Comparison of ENCODE assay signal across 23 mouse cellular contexts in genomic region chr13:29767587-29767986, GRCm38 (mm10).
DNase-seq lines count a peak whose midpoint lies in the region; ATAC-seq lines count a peak whose summit lies in the region.
"Had no signal": no experiment of that assay in that cellular context is flagged by ENCODE, and none has a peak within 500 bp of the region (broad histone marks: within the 10 kb centered on the region; RNA-seq: fewer than 3 reads in every experiment).

No protein-coding gene starts in this region.

- no peak overlapping the region for H3K4me3 ChIP-seq in heart, embryonic 13.5 days
- no peak overlapping the region for H3K4me3 ChIP-seq in neural tube, embryonic 11.5 days (ENCODE audit: low read depth, low read length)
- no peak overlapping the region for H3K4me3 ChIP-seq in neural tube, embryonic 15.5 days (replicated peaks)
- no peak overlapping the region for H3K4me3 ChIP-seq in stomach, embryonic 16.5 days (replicated peaks; ENCODE audit: low read length)
- H3K4me3 ChIP-seq in intestine, embryonic 16.5 days (ENCODE audit: low read length), result no peak overlapping the region
- H3K4me3 ChIP-seq: hindbrain, embryonic 15.5 days; limb, embryonic 12.5 days; liver, embryonic 12.5 days; myocyte had no signal

- no peak overlapping the region for H3K9ac ChIP-seq in heart, embryonic 13.5 days
- H3K9ac ChIP-seq in neural tube, embryonic 11.5 days (ENCODE audit: low read length), result no peak overlapping the region; the same call in 1 of the 2 replicates
- no peak overlapping the region for H3K9ac ChIP-seq in neural tube, embryonic 15.5 days (replicated peaks)
- H3K9ac ChIP-seq in stomach, embryonic 16.5 days (ENCODE audit: low read length), result no peak overlapping the region
- H3K9ac ChIP-seq in intestine, embryonic 16.5 days (ENCODE audit: low read depth, low read length), result no peak overlapping the region
- H3K9ac ChIP-seq: hindbrain, embryonic 15.5 days; limb, embryonic 12.5 days; liver, embryonic 12.5 days had no signal

- DNase-seq in embryo, embryonic 11 days, result peak; percentile 34
- DNase-seq in embryo, embryonic 10.5 days (ENCODE audit: low spot score), result no peak
- no peak for DNase-seq in heart, adult 9 months (ENCODE audit: low spot score in 2 of 2)
- no peak for DNase-seq in neural tube, embryonic 11.5 days (ENCODE audit: low spot score)
- DNase-seq: adrenal gland, postnatal 10 days; cerebellum, adult 9-10 months; heart, postnatal 10 days; lung, adult 2 months; midbrain, embryonic 14.5 days; right cerebral cortex, adult 18-20 months; thymus, postnatal 36 days had no signal

- H3K9me3 ChIP-seq in heart, embryonic 13.5 days, result no peaks in the 10 kb centered on the region
- H3K9me3 ChIP-seq in neural tube, embryonic 11.5 days (ENCODE audit: control insufficient read depth, low read length), result no peaks in the 10 kb centered on the region
- no peaks in the 10 kb centered on the region for H3K9me3 ChIP-seq in neural tube, embryonic 15.5 days (replicated peaks)
- H3K9me3 ChIP-seq in stomach, embryonic 16.5 days (replicated peaks; ENCODE audit: control insufficient read depth, low read length), result no peaks in the 10 kb centered on the region
- no peaks in the 10 kb centered on the region for H3K9me3 ChIP-seq in intestine, embryonic 16.5 days (ENCODE audit: control insufficient read depth, low read length)
- H3K9me3 ChIP-seq: hindbrain, embryonic 15.5 days; limb, embryonic 12.5 days; liver, embryonic 12.5 days had no signal

- peak overlapping the region; percentile 24; the same call in 1 of the 2 replicates for H3K27ac ChIP-seq in heart, embryonic 13.5 days (replicated peaks)
- peak overlapping the region; percentile 73 for H3K27ac ChIP-seq in neural tube, embryonic 11.5 days (ENCODE audit: low read depth, low read length)
- H3K27ac ChIP-seq in neural tube, embryonic 15.5 days (replicated peaks), result no peak overlapping the region
- peak overlapping the region; percentile 42; the same call in 1 of the 2 replicates for H3K27ac ChIP-seq in stomach, embryonic 16.5 days (ENCODE audit: low read length)
- H3K27ac ChIP-seq in intestine, embryonic 16.5 days (ENCODE audit: low read length), result no peak overlapping the region
- H3K27ac ChIP-seq: hindbrain, embryonic 15.5 days; limb, embryonic 12.5 days; liver, embryonic 12.5 days had no signal

- ATAC-seq in heart, embryonic 13.5 days (ENCODE audit: extremely low read depth, insufficient number of reproducible peaks, low FRiP score, low TSS enrichment), result no peak
- peak; percentile 57; the same call in 1 of the 2 replicates for ATAC-seq in neural tube, embryonic 11.5 days (ENCODE audit: insufficient read depth, low FRiP score, low TSS enrichment)
- ATAC-seq in neural tube, embryonic 15.5 days (ENCODE audit: low FRiP score), result no peak
- ATAC-seq in stomach, embryonic 16.5 days (ENCODE audit: insufficient read depth, low FRiP score), result no peak
- no peak for ATAC-seq in intestine, embryonic 16.5 days
- ATAC-seq: activated CD4-positive, CD25-positive, alpha-beta regulatory T cell, adult 4 months; CD4-positive, CD25-positive, alpha-beta regulatory T cell, adult 4 months; intestine, postnatal 0 days; liver, embryonic 12.5 days; Patski had no signal

- 65% methylated on average over 4 of the region's 4 CpGs for WGBS in heart, embryonic 13.5 days
- WGBS in neural tube, embryonic 11.5 days, result 24% methylated on average over 4 of the region's 4 CpGs
- 14% methylated on average over 4 of the region's 4 CpGs for WGBS in neural tube, embryonic 15.5 days
- 63% methylated on average over 4 of the region's 4 CpGs for WGBS in stomach, embryonic 16.5 days
- WGBS in intestine, embryonic 16.5 days, result 71% methylated on average over 4 of the region's 4 CpGs

- H3K36me3 ChIP-seq in heart, embryonic 13.5 days, result no peaks in the 10 kb centered on the region
- H3K36me3 ChIP-seq in neural tube, embryonic 11.5 days (ENCODE audit: control insufficient read depth, insufficient read depth, low read length), result no peaks in the 10 kb centered on the region
- H3K36me3 ChIP-seq in neural tube, embryonic 15.5 days, result no peaks in the 10 kb centered on the region
- H3K36me3 ChIP-seq in stomach, embryonic 16.5 days (ENCODE audit: control insufficient read depth, insufficient read depth, low read length), result no peaks in the 10 kb centered on the region
- no peaks in the 10 kb centered on the region for H3K36me3 ChIP-seq in intestine, embryonic 16.5 days (ENCODE audit: control insufficient read depth, insufficient read depth, low read length)
- H3K36me3 ChIP-seq: hindbrain, embryonic 15.5 days; limb, embryonic 12.5 days; liver, embryonic 12.5 days had no signal

- peaks cover 54% of the 10 kb centered on the region for H3K4me1 ChIP-seq in heart, embryonic 13.5 days
- peaks cover 30% of the 10 kb centered on the region for H3K4me1 ChIP-seq in neural tube, embryonic 11.5 days (ENCODE audit: control insufficient read depth, insufficient read depth, low read length)
- H3K4me1 ChIP-seq in neural tube, embryonic 15.5 days, result peaks cover 11% of the 10 kb centered on the region
- peaks cover 19% of the 10 kb centered on the region for H3K4me1 ChIP-seq in stomach, embryonic 16.5 days (ENCODE audit: control insufficient read depth, insufficient read depth, low read length)
- 0 out of 2 replicates have a peak, but pooled peaks cover 11% of the 10 kb centered on the region for H3K4me1 ChIP-seq in intestine, embryonic 16.5 days (ENCODE audit: control insufficient read depth, insufficient read depth, low read length)

- H3K4me2 ChIP-seq in heart, embryonic 13.5 days, result no peak overlapping the region
- no peak overlapping the region for H3K4me2 ChIP-seq in neural tube, embryonic 11.5 days (ENCODE audit: low read depth)
- H3K4me2 ChIP-seq in neural tube, embryonic 15.5 days, result no peak overlapping the region
- H3K4me2 ChIP-seq in stomach, embryonic 16.5 days (ENCODE audit: low read depth, low read length), result no peak overlapping the region
- H3K4me2 ChIP-seq in intestine, embryonic 16.5 days (ENCODE audit: low read depth, low read length), result no peak overlapping the region
- H3K4me2 ChIP-seq: hindbrain, embryonic 15.5 days; limb, embryonic 12.5 days; liver, embryonic 12.5 days had no signal

- no peaks in the 10 kb centered on the region for H3K27me3 ChIP-seq in heart, embryonic 13.5 days (replicated peaks)
- no peaks in the 10 kb centered on the region for H3K27me3 ChIP-seq in neural tube, embryonic 11.5 days (ENCODE audit: control insufficient read depth, insufficient read depth, low read length)
- no peaks in the 10 kb centered on the region for H3K27me3 ChIP-seq in neural tube, embryonic 15.5 days (replicated peaks)
- no peaks in the 10 kb centered on the region for H3K27me3 ChIP-seq in stomach, embryonic 16.5 days (ENCODE audit: control insufficient read depth, insufficient read depth, low read length)
- H3K27me3 ChIP-seq in intestine, embryonic 16.5 days (replicated peaks; ENCODE audit: control insufficient read depth, insufficient read depth, low read length), result no peaks in the 10 kb centered on the region
- H3K27me3 ChIP-seq: hindbrain, embryonic 15.5 days; limb, embryonic 12.5 days; liver, embryonic 12.5 days; Patski had no signal

Comparison
In these comparisons a context has a peak if more than half of its experiments do, and no peak if none do; other contexts are left out.
1. H3K27ac ChIP-seq: peak in heart, embryonic 13.5 days (single experiment), neural tube, embryonic 11.5 days (single experiment) and stomach, embryonic 16.5 days (single experiment); none in neural tube, embryonic 15.5 days (single experiment) and intestine, embryonic 16.5 days (single experiment).